22 mouse cellular contexts compared by ENCODE assay signal in the genomic region with DNA sequence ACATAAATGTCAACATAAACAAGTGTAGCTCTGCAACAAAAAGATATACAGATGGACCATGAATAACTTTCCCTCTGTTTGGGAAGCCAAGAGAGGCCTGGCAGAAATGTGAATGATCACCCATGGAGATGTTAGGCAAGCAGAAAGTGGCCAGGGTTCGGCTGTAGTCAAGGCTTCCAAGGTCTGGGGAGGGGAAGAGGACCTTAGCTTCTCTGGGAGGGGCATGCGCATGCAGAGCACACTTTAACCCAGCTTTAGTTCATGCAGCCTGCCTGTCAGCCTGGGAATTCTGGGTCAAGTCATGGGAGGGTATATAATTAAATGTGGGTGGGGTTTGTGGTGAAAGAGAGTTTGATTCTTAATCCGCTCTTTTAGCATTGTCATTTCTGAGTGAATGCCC.
A peak's percentile ranks its signal among the peaks of the same experiment; 100 is the strongest.
DNase-seq lines count a peak whose midpoint lies in the region; ATAC-seq and TF ChIP-seq lines count a peak whose summit lies in the region.
"Had no signal": no experiment of that assay in that cellular context is flagged by ENCODE, and none has a peak within 500 bp of the region (broad histone marks: within the 10 kb centered on the region; RNA-seq: fewer than 3 reads in every experiment).

No protein-coding gene starts in this region.

- no peaks in the 10 kb centered on the region for H3K9me3 ChIP-seq in heart, embryonic 10.5 days
- H3K9me3 ChIP-seq in lung, embryonic 15.5 days, result no peaks in the 10 kb centered on the region
- H3K9me3 ChIP-seq: forebrain, embryonic 13.5 days; limb, embryonic 12.5 days; liver, embryonic 13.5 days; midbrain, embryonic 15.5 days; neural tube, embryonic 12.5 days had no signal

- no peak overlapping the region for H3K9ac ChIP-seq in lung, embryonic 15.5 days
- H3K9ac ChIP-seq: forebrain, embryonic 13.5 days; hindbrain, embryonic 14.5 days; limb, embryonic 12.5 days; liver, embryonic 13.5 days; midbrain, embryonic 15.5 days; neural tube, embryonic 12.5 days had no signal

- peak overlapping the region; percentile 19; the same call in 1 of the 2 replicates for H3K27ac ChIP-seq in heart, embryonic 10.5 days
- H3K27ac ChIP-seq in kidney, adult 2 months (ENCODE audit: insufficient read depth, low read depth, low read length), result no peak overlapping the region
- H3K27ac ChIP-seq in lung, embryonic 15.5 days, result no peak overlapping the region
- H3K27ac ChIP-seq: forebrain, embryonic 13.5 days; hindbrain, embryonic 14.5 days; kidney, postnatal 0 days; limb, embryonic 12.5 days; liver, embryonic 13.5 days; macrophage; midbrain, embryonic 15.5 days; neural tube, embryonic 12.5 days had no signal

- no peak for TF ChIP-seq CTCF in kidney, adult 2 months (conservative IDR thresholded peaks at IDR 0.05; ENCODE audit: insufficient read depth, insufficient read length, low read depth, low read length)

- TF ChIP-seq POLR2A in kidney, adult 2 months (IDR thresholded peaks at IDR 0.05; ENCODE audit: low read depth, low read length), result no peak

- peaks cover 45% of the 10 kb centered on the region for H3K36me3 ChIP-seq in heart, embryonic 10.5 days
- peaks cover 3% of the 10 kb centered on the region; the same call in 1 of the 2 replicates for H3K36me3 ChIP-seq in kidney, adult 2 months (ENCODE audit: control insufficient read depth, insufficient read depth, low read length)
- no peaks in the 10 kb centered on the region for H3K36me3 ChIP-seq in lung, embryonic 15.5 days
- H3K36me3 ChIP-seq: liver, embryonic 13.5 days; midbrain, embryonic 15.5 days; neural tube, embryonic 12.5 days had no signal

- 77% methylated on average over 3 of the region's 3 CpGs for WGBS in heart, embryonic 10.5 days
- 48% methylated on average over 3 of the region's 3 CpGs for WGBS in kidney, adult 2 months
- WGBS in lung, embryonic 15.5 days, result 62% methylated on average over 3 of the region's 3 CpGs

- H3K4me1 ChIP-seq in heart, embryonic 10.5 days, result peaks cover 35% of the 10 kb centered on the region
- H3K4me1 ChIP-seq in kidney, adult 2 months (ENCODE audit: control insufficient read depth, insufficient read depth, low read length), result peaks cover 39% of the 10 kb centered on the region
- peaks cover 27% of the 10 kb centered on the region for H3K4me1 ChIP-seq in lung, embryonic 15.5 days
- H3K4me1 ChIP-seq: liver, embryonic 13.5 days; midbrain, embryonic 15.5 days; neural tube, embryonic 12.5 days had no signal

- H3K4me2 ChIP-seq in lung, embryonic 15.5 days, result no peak overlapping the region
- H3K4me2 ChIP-seq: forebrain, embryonic 13.5 days; hindbrain, embryonic 14.5 days; limb, embryonic 12.5 days; liver, embryonic 13.5 days; midbrain, embryonic 15.5 days; neural tube, embryonic 12.5 days had no signal

- H3K4me3 ChIP-seq in heart, embryonic 10.5 days, result no peak overlapping the region
- no peak overlapping the region for H3K4me3 ChIP-seq in kidney, adult 2 months (ENCODE audit: insufficient read depth, low read depth, low read length)
- H3K4me3 ChIP-seq in lung, embryonic 15.5 days, result no peak overlapping the region
- H3K4me3 ChIP-seq: forebrain, embryonic 13.5 days; limb, embryonic 12.5 days; liver, embryonic 13.5 days; midbrain, embryonic 15.5 days; neural tube, embryonic 12.5 days had no signal

- peak; percentile 35; the same call in 1 of the 2 replicates for ATAC-seq in lung, embryonic 15.5 days (ENCODE audit: borderline replicate concordance, extremely low read depth, low FRiP score, low TSS enrichment)
- ATAC-seq: CD4-positive, CD25-positive, alpha-beta regulatory T cell, adult 4 months; forebrain, embryonic 13.5 days; inflammation-experienced regulatory T-cells, adult 6 months; midbrain, embryonic 15.5 days had no signal

- H3K27me3 ChIP-seq in heart, embryonic 10.5 days (ENCODE audit: insufficient read depth, poor library complexity, severe bottlenecking), result no peaks in the 10 kb centered on the region
- H3K27me3 ChIP-seq in kidney, adult 2 months (replicated peaks; ENCODE audit: control insufficient read depth, insufficient read depth, low read length), result no peaks in the 10 kb centered on the region
- H3K27me3 ChIP-seq in lung, embryonic 15.5 days, result no peaks in the 10 kb centered on the region
- H3K27me3 ChIP-seq: forebrain, embryonic 13.5 days; limb, embryonic 12.5 days; liver, embryonic 13.5 days; midbrain, embryonic 15.5 days; neural tube, embryonic 12.5 days had no signal

- no peak for DNase-seq in heart, embryonic 10.5 days (ENCODE audit: low spot score)
- no peak for DNase-seq in heart, adult 9 months (ENCODE audit: low spot score in 2 of 2)
- DNase-seq in kidney, adult 2 months, result peak; percentile 68
- DNase-seq in kidney, postnatal 14 days, result no peak
- DNase-seq in lung, postnatal 25 days (ENCODE audit: low spot score), result no peak
- no peak for DNase-seq in thymus, postnatal 0 days (ENCODE audit: low spot score)
- DNase-seq: adrenal gland, postnatal 36 days; cerebellum, adult 9-10 months; heart, postnatal 4 days; liver, embryonic 13.5 days; lung, adult 2 months; thymus, adult 2 months had no signal
